Mouse (Mus musculus) cerebellum, adult 2 months (tissue): ENCODE data around the gene Fndc10.

Source experiments
- CTCF ChIP-seq: fragments of 200-500 bp; IDR thresholded peaks from 2 replicates; pipeline ENCODE4 v1.5.1; 2011; ENCODE audit warnings: low read depth, mild to moderate bottlenecking, control low read depth, low read length, moderate library complexity, borderline replicate concordance; ENCODE audit not compliant: insufficient read depth
- POLR2A ChIP-seq: fragments of 200-500 bp; IDR thresholded peaks from 2 replicates; pipeline ENCODE4 v1.6.1; 2011; ENCODE audit warnings: low read length, control low read depth, borderline replicate concordance; ENCODE audit not compliant: insufficient read depth

DNA sequence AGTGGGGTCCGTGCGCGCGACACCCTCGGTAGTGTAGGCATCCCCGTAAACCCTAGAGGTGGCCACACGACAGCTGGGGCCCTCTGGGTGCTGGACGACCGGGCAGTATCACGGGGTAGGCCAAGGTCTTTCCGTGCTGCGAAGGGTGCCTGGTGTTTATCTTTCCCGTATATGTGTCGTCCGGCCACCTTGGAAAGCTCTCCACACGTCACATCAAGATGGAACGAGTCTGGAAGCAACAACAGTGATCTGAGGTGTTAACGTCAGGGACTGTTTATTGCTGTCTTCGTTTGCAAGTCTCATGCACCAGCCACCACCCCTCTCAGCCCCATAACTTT, 11.4 kb downstream of the Fndc10 start:
- no peak for TF ChIP-seq CTCF
- TF ChIP-seq POLR2A = no peak
